Mouse (Mus musculus) adrenal gland (tissue): ENCODE measurements around the gene Camta1.
"Not testable (repeated sequence)": the region's sequence is repeated elsewhere in the genome, so short reads cannot be mapped to it uniquely, and the experiment has no call there.

Source experiments
- intact Hi-C: fragments of 180-260 bp; cut with DNase I; formaldehyde crosslinking; loops from one replicate; pipeline ENCODE4 v1.15.1; 2025

Gene Camta1

DNA sequence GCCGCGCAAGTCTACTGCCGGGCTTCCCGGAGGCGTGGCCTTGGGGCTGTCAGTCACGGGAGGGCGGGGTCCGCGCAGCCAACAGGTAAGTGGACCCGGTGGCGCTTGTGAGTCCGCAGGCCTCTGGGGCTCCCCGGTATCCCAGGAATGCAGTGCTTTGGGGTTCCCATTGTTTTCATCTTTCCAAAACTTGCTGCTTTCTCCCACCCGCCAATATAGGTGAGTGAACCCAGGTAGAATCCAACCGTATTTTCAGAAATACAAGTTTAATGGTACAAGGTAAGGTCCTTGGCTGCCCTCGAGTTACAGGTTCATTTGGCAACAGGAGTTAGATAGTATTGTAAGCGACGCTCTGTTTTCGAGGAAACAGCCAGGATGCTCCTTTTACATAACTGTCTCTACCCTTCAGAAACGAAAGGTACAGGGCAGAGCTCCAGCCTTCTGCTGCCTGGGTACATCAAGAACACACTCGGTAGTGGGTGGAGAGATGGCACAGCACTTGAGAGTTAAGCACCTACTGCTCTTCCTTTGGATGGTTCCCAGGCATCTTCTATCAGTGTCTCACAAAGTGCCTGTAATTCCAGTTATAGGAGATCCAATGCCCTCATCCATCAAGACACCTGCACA is 816.6 kb downstream of the Camta1 start:
- intact Hi-C loops: no loop called here

DNA sequence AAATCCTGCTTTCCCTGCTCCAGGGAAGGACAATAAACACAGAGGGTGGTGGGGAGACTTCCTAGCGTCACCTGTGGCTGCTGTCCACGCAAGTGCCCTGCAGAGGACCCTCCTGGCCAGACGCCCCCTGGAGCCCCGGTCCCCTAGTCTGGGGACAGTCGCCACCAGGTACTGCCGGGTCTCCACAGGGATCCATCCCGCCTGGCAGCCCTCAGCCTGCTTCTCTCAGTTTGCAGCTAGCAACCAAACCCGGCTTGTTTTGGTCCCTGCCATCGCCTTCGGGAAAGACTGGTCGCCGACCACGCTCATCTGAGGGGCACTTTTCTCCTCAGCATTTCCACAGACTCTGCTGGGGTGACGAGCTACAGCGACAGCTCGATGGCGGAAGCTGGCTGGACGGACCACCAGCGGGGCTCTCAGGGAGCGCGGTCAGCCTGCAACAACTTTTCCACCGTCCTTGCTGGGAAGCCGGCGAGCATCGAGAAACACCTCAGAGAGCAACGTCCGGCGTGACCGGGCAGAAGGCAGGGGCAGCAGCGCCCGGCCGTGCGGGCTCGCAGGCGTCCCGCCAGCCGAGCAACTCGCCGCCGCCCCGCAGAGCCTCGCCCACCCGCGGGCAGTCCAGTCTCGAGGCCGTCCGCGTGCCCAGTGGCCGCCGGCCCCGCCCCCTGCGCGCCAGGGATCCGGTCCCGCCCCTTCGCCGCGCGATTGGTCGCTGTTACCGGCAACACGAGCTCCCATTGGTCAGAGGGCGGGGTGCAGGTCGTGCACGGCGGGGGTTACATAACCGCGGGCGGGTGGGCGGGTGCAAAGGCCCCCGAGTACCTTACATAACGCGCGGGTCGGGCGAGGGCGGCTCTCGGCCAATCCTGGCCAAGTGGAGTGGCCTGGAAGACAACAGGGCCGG is 817.4 kb downstream of the Camta1 start, which contains the start of gene Per3:
Per3 (minus strand) TSS at position 629 of the 907 bp plus-strand sequence.
- intact Hi-C loops: no loop called here

DNA sequence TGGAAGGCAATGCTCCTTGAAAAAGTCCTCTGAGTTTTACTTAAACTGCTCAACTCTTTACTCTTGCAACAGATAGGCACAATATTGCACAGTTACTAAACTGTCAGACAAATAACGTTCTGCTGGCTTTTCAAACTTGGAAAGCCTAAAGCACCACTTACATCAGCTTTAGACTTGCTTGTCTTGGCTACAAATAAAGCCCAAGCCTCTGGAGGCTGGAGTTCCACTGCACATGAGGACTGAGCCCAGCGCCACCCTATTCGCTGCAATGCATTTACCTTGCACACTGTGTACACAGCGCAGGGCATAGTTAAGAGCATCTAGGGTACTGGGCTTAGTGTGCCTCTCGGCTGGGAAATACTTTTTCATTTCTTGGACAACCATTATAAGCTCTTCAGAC is 818.4 kb downstream of the Camta1 start:
- intact Hi-C loops: no loop called here

DNA sequence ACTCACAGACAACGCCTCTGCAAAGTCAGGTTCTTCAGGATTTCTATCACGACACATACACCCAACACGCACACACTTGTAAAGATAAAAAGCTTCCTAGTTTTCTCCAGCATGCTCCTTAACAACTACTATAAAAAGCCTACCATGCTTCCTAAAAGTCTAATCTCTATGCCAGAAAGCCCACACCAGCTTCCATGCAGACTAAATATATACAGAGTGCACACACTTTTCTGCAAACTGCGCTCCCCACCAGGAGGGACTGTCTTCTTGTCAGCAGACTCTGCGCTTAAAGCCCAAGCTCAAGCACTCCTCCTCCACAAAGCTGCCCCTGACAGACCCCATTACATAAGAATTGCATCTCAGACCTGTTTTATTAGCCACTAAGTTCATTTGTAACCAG is 820.2 kb downstream of the Camta1 start:
- intact Hi-C loops: no loop called here

DNA sequence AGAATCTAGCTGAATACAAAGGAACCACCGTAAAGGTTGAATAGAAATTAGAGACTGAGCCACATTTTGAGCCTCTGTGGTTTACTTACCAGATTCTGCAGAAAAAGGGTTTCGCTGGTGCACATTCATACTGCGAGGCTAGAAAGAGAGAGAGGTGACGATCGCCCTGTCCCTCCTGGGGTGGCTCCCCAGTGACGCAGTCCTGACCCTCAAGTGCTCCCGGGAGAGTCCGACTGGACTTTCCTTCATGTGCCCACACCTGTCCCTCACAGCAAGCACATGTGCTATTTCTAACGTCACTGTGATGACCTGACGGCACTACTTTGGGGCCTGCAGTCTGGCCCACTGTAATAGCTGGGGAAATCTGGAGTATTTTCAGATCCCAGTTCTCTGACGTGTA is 823.9 kb downstream of the Camta1 start:
- intact Hi-C loops: no loop called here

DNA sequence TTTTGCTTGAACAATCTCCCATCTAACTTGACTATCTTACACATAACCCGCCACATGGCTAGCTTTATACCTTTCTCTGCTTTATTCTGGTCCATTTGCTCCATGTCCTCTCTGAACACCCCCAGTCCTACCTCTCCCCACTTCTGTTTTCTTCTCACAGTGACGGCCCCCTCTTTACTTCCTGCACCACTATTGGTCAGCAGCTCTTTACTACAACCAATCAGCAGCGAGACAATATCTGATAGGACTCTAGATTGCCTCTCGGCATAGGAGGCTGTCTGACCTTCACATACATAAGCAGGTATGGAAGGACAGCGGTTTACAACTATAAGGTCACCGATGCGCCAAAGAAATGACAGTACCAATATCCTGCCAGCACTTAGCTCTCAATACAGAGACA is 825.2 kb downstream of the Camta1 start:
- intact Hi-C loops: no loop called here

DNA sequence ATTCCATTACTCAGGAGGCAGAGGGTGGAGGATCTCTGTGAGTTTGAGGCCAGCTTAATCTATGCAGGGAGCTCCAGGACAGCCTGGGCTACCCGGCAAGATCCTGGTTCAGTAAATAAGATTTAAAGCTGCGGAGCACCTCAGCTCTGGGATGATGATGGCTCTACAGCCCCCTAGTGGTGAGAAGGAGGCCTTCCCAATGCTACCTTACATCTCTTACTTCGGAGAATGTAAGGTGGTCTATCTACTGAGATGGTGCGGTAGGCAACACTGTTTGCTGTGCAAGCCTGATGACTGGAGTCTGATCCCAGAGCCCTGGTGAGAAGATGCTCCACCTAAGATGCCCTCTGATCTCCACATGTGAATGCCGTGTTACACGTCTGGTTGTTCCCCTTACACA is 834.7 kb downstream of the Camta1 start:
- intact Hi-C loops: no loop called here

DNA sequence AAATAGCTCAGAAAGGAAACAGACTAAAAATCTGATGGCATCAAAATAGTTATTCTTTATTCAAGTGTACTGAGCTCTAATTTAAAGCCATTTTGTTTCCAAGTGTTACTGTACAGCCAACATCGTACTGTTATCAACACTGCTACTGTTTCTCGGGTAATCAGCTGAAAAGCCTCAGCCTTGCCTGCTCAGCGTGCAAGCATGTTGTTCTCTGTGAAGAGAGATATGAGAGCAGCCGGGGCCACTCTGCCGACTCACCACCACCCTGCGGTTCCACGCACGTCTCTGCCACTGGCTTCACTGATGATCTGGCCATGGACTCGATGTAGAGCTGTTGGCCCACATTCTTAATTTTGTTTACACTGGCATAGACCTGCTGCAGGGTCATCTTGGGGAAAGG is 837.5 kb downstream of the Camta1 start:
- intact Hi-C loops: no loop called here

DNA sequence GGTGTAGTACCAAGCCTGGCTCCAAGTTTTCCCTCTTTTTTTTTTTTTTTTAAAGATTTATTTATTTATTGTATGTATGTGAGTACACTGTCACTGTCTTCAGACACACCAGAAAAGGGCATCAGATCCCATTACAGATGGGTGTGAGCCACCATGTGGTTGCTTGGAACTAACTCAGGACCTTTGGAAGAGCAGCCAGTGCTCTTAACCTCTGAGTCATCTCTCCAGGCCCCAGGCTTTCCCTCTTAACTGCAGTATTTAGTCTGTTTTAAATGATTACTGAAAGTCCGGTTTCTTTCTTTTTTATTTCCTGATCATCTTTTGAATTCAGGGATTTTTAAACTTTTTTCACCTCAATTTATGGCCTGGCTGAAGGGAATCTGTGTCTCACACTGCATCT is 844.3 kb downstream of the Camta1 start:
- intact Hi-C loops: not testable (repeated sequence)

DNA sequence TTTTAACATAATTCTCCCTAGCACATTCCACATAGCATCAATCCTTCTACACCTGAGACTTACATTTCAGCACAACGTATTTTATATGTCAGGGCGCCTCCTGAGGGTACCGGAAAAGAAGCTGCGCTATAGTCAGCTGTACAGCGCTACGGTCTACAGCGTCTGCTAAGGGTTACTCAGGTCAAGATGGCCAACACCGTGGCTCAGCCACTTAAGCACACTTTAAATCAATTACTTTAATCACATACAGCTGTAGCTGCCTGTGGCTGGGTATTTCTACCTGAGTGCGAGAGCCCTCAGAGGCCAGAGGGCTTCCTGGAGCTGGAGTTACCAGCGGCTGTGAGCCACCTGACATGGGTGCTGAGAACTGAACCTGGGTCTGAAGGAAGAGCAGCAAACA is 845.7 kb downstream of the Camta1 start:
- intact Hi-C loops: no loop called here

DNA sequence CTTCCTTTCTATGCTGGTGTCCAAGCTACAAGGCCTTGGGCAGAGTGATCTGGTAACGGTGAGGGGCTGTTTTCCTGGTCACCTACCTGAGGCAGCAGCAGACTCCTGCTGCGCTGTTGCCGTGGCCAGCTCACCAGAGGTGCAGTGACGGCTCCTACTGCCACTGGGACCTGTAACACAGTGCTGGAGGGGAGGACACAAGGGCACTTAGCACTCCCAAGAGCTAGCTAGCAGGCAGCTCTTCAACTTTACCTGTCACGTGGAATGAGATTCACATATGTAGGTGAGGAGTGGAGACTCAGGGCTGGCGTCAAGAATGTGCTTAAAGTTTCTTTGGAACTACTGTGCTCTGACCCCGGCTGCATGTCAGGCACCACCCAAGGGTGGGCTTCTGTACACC is 851.4 kb downstream of the Camta1 start:
- intact Hi-C loops: no loop called here

DNA sequence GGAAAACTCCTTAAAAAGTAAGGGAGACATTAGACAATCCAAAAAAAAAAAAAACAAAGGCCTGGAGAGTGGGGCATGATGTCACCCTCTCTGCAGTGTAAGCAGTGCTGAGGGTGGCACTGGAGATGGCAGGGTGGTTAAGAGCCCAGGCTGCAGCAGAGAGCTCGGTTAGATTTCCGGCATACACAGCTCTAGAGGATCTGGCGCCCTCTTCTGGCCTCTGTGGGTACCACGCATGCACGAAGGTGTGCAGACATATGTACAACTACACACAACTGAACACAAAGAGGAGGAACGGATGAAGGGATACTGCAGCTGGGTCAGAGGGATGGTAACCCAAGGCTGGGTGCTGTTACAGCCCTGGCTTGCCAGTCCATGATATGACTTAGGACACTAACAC is 854.7 kb downstream of the Camta1 start:
- intact Hi-C loops: no loop called here

DNA sequence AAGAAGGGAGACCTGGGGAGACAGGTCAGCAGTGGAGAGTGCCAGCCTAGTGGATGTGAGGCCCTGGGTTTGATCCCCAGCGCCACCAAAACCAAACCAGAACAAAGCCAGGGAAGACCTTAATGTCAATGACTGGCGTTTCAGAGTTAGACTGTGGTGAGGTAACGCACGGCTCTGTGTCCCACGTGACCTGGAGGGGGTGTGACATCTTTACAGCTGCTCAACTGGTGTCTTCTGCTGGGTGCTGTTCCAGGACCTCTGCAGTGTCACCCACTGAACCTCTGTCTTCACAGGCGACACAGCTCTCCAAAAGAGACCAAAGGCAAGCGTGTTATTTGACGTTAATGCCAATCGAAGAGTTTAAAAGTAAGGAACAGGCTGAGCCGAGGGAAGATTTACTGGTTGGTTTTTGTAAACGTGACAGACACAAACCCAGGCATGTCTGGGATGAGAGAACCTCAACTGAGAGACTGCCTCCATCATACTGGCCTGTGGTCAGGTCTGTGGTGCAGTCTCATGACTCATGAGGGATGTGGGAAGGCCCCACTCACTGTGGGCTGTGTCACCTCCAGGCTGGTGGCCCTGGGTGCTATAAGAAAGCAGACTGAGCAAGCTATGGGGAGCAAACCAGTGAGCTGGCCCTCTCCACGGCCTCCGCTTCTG is 855.9 kb downstream of the Camta1 start:
- intact Hi-C loops: no loop called here

DNA sequence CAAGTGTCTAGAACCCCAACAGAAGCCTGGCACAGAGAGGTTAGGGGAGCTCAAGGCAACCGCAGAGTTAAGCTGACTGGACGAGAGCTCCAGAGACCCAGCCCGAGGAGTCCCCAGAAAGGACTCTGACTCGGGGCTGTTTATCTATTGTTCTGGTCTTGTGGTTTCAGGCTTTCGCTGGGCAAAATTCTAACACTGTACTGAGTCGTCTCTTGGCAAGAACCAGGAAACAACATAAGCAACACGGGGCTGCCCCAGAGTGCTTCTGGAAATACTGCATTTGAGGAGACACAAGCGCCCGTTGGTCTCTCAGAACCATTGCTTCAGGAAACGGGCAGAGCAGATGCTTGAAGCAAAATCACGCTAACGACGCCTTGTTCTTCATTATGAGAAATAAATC is 860.3 kb downstream of the Camta1 start:
- intact Hi-C loops: no loop called here

DNA sequence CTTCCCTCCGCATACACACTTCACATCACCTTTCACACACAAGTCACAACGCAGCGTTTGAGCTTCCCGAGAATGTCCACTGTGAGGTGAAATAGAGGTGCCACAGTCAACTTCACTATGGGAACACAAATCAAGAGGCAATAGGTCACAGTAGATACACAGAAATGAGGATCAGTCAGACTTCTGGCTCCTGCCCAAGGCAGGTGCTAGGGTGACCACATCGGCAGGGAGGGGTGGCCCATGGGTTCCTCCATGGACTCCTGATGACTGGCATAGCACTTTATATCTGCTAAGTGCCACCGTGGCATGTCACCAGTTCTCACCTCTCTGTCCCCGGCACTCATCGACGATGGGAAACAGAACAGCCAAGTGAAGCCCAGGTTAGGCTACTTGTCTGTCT is 863.0 kb downstream of the Camta1 start:
- intact Hi-C loops: no loop called here

DNA sequence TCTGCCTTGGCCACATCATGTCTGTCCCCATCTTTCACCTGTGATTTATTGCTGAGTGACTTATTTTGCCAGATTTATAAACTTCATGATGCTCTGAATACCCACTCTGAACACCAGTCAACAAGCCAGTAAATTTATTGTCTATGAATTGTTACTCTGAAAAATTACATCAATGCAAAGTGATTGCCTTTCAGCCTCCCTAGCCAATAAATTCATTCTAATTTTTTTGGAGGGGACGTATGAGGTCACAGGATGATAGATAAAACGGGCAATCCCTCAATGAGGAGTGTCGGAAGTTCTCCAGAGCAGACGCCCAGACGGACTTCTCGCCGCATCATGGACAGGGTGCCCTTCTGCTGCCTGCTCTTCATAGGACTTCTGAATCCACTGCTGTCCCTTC is 864.9 kb downstream of the Camta1 start, which contains the start of gene Uts2:
Uts2 (plus strand) TSS at position 301 of the 400 bp plus-strand sequence.
- intact Hi-C loops: no loop called here

DNA sequence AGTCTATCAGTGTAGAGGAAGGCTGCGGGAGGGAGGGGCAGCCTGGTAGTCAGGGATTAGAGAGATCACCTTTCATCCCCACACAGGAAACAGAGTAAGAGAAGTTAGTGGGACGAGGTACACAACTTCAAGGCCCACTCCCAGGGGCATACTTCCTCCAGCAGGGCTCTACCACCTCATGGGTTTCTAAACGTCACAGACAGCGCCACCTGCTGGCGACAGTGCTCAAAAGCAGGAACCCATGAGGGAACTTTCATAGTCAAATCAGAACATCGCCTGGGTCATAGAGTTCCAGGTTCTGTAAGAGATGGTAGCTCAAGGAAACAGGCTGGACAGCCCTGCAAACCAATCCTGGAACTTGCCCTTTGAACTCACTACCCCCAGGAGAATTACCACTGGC is 871.5 kb downstream of the Camta1 start:
- intact Hi-C loops: no loop called here

DNA sequence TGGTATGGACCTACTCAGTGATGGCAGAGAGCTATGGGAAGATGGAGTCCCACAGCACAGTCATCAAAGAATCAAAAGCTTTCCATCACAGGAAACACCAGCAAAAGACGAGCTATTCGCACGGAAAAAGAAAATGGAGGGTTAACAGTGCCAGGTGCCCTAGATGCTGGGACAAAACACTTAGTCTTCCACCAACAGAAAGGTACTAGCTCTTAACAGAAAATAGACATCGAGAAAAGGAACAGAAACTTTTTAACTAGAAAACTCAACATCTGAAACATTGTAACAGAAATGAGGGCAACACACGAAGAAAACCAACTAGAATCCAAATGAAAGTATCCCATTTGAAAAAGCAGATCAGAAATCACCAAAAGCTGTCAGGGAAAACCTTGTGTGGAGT is 881.5 kb downstream of the Camta1 start:
- intact Hi-C loops: no loop called here

DNA sequence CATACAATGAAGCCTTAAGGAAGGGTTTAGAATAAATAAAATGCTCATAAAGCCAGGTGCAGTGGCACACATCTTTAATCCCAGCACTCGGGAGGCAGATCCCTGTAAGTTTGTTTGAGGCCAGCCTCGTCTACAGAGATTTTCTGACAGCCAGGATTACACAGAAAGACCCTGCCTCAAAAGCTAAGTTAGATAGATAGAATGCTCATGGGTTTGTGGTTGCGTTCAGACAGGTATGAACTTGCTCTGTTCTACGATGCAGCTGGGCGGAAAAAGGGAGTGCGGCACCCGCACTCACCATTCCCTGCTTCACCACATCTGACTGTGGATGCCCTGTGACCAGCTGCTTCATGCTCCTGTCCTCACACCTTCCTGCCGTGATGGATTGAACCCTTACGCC is 882.2 kb downstream of the Camta1 start:
- intact Hi-C loops: no loop called here

DNA sequence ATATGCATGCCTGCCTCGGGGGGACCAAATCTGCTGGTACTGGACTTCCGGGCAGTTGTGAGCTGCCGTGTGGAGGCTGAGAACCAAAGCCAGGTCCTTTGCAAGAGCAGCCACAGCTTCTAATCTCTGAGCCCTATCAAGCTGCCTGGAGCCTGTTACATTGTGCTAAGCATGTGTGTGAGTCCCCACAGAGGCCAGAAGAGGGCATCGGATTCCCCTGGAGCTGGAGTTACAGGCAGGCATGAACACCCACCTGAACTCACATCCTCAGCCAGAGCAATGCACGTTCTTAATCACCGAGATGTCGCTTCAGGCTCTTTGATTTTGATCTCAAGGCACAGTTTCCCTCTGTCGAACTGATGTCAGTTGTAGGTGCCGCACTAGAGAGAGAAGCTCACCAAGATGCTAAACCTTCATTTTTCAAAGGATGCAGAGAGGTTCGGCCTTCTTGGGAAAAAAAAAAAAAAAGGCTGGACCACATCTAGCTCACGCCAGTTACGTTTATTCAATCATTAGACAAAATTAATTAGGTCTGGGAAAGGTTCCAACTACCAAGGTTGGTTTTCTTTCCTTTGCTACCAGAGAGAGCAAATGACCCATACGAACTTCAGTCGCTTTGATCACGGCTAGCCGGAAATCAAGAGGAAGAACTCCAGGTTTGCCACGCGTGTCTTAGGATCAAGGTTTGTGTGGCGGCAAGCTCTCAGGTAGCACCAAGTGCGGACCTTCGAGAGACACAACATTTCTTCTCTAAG is 883.3 kb downstream of the Camta1 start:
- intact Hi-C loops: no loop called here

DNA sequence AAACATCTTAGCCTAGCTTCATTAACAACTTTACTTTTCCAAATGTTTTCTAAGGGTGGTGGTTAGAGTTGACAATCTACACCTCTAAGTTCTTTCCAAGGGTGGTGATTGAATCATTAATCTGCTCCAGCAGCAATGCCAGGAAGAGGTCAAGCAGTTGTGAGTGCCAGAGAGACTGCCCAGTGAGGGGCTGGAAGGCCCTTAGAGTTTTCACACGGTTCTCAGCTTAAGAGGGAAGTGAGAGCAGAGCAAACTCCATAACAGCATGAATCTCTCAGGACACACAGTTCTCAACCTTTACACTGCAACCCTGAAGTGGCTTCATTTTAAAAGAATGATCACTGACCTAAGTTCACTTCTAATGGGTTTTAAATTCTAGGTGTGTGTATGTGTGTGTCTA is 886.5 kb downstream of the Camta1 start:
- intact Hi-C loops: no loop called here

DNA sequence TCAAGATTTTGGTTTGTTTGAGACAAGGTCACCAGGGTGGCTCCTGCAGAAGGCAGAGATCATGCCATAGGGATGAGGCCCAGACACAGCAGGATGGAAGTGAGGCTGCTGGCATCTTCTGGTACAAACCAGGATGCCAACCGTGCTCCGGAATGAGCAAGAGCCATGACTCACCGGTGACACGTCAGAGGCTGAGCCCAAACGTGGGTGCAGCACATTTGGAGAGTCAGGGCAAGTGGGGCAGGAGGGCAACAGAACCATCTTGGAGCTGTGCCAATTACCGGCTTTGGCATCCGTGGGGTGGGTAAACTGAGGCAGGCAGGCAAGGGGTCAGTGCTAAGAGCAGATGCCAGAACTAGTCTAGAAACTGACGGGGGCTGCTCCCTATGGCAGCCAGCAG is 888.4 kb downstream of the Camta1 start:
- intact Hi-C loops: no loop called here
